Mouse (Mus musculus) liver, adult 2 months (tissue): ENCODE results near the gene Bcl6b.

ENCODE experiments used
- CTCF ChIP-seq: fragments of 200-500 bp; IDR thresholded peaks from 2 replicates; pipeline ENCODE4 v1.5.1; 2011; ENCODE audit warnings: low read depth, low read length, control low read depth
- POLR2A ChIP-seq: fragments of 200-500 bp; IDR thresholded peaks from 2 replicates; pipeline ENCODE4 v1.6.1; 2011; ENCODE audit warnings: low read length, control low read depth; ENCODE audit not compliant: insufficient read depth; ENCODE audit errors: extremely low read depth

DNA sequence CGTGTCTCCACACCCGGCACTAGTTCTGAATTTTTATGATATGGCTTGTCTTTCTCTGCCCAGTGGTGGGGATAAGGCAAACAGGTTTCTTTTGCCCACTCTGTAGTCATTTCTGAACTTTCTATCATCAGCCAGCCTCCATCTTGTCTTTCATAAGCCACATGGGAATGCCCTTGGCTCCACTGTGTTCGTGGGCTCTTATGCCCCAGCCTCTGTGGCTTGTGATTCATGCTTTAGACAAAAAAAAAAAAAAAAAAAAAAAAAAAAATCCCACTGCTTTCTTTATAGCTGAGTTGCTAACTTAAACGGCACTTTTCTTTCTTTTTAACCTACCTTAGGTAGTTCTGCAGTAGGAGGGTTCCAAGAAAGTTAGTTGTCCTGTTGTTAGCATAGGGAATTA lies 37.4 kb downstream of the Bcl6b start:
- TF ChIP-seq POLR2A (no peak), CTCF (no peak)
